Mouse (Mus musculus) liver, embryonic 15.5 days (tissue): ENCODE data around the gene Synj1. TPM values are rescaled to one million over a fixed set of nuclear protein-coding genes. Genes with fewer than 3 reads are reported as not detected.

Source experiments
- ATAC-seq: fragments of 200-750 bp; cut with Nextera tagmentation; 2 replicates; pipeline ENCODE4 v1.8.0; 2017; ENCODE audit warnings: moderate number of reproducible peaks, mild to moderate bottlenecking, moderate library complexity; ENCODE audit not compliant: insufficient read depth
- H3K27ac ChIP-seq: fragments of 300-500 bp; sonication (generic); replicated peaks from 2 replicates; pipeline ENCODE4 v1.5.1; 2015; ENCODE audit warnings: mild to moderate bottlenecking, inconsistent platforms
- H3K27me3 ChIP-seq: fragments of 300-500 bp; sonication (generic); 2 replicates; pipeline ENCODE4 v1.6.1; 2015; ENCODE audit warnings: mild to moderate bottlenecking, inconsistent platforms
- H3K36me3 ChIP-seq: fragments of 300-500 bp; sonication (generic); replicated peaks from 2 replicates; pipeline ENCODE4 v1.6.1; 2015; ENCODE audit warnings: moderate library complexity, mild to moderate bottlenecking, inconsistent platforms
- H3K4me1 ChIP-seq: fragments of 300-500 bp; sonication (generic); replicated peaks from 2 replicates; pipeline ENCODE4 v1.6.1; 2015; ENCODE audit warnings: inconsistent platforms
- H3K4me2 ChIP-seq: fragments of 300-500 bp; sonication (generic); 2 replicates; pipeline ENCODE4 v1.6.1; 2015; ENCODE audit warnings: moderate library complexity, mild to moderate bottlenecking, inconsistent platforms
- H3K4me3 ChIP-seq: fragments of 300-500 bp; sonication (generic); replicated peaks from 2 replicates; pipeline ENCODE4 v1.5.1; 2015; ENCODE audit warnings: mild to moderate bottlenecking, inconsistent platforms
- H3K9ac ChIP-seq: fragments of 300-500 bp; sonication (generic); 2 replicates; pipeline ENCODE4 v1.6.1; 2015; ENCODE audit warnings: moderate library complexity, mild to moderate bottlenecking, inconsistent platforms
- H3K9me3 ChIP-seq: fragments of 300-500 bp; sonication (generic); replicated peaks from 2 replicates; pipeline ENCODE4 v1.6.1; 2016; ENCODE audit warnings: inconsistent platforms
- WGBS: fragments of 180-500 bp; shearing (Covaris S2); methylation state at CpG from one replicate; pipeline ENCODE4 v1.1.7; 2015; ENCODE audit warnings: mixed read lengths; ENCODE audit not compliant: insufficient replicate concordance; 5-methylcytosine and 5-hydroxymethylcytosine counted together
- polyA plus RNA-seq: library from polyadenylated mRNA; unstranded; fragments of >200 nt; fragmentation: Nextera tagmentation; extraction: Ambion mirVana; gene quantifications from 2 replicates; pipeline ENCODE4 v1.2.1, GENCODE M21; 2015

The Synj1 gene
- polyA plus RNA-seq, 1 experiment from 2014 or later = 19.5 TPM

GRCm38 (mm10) chr16:90911766-90912165 is 99.3 kb downstream of the Synj1 start:
- Histone ChIP-seq H3K4me2 (no peak overlapping the region), H3K27ac (no peak overlapping the region), H3K4me1 (no peaks in the 10 kb centered on the region), H3K9ac (no peak overlapping the region), H3K4me3 (no peak overlapping the region), H3K27me3 (peaks cover 14% of the 10 kb centered on the region), H3K9me3 (no peaks in the 10 kb centered on the region), H3K36me3 (no peaks in the 10 kb centered on the region)
- ATAC-seq = no peak
- 77% methylated on average over 13 of the region's 13 CpGs for WGBS

- Histone ChIP-seq H3K4me2 (no peak overlapping the region), H3K36me3 (no peaks in the 10 kb centered on the region), H3K4me3 (no peak overlapping the region), H3K27ac (no peak overlapping the region), H3K4me1 (no peaks in the 10 kb centered on the region), H3K27me3 (peaks cover 10% of the 10 kb centered on the region), H3K9me3 (no peaks in the 10 kb centered on the region), H3K9ac (no peak overlapping the region)
- 57% methylated on average over 17 of the region's 17 CpGs for WGBS
- ATAC-seq = no peak
Observed at GRCm38 (mm10) chr16:90910855-90911533, 100.1 kb downstream of the Synj1 start.

GRCm38 (mm10) chr16:90907250-90907649 is 103.9 kb downstream of the Synj1 start:
- Histone ChIP-seq H3K27ac (no peak overlapping the region), H3K36me3 (no peaks in the 10 kb centered on the region), H3K4me3 (no peak overlapping the region), H3K27me3 (peaks cover 12% of the 10 kb centered on the region; the same call in 1 of the 2 replicates), H3K4me1 (no peaks in the 10 kb centered on the region), H3K9ac (no peak overlapping the region), H3K9me3 (no peaks in the 10 kb centered on the region), H3K4me2 (no peak overlapping the region)
- no peak for ATAC-seq
- WGBS = 36% methylated on average over 7 of the region's 7 CpGs

GRCm38 (mm10) chr16:90903300-90903699 is 107.8 kb downstream of the Synj1 start:
- Histone ChIP-seq H3K4me2 (no peak overlapping the region), H3K4me3 (no peak overlapping the region), H3K36me3 (no peaks in the 10 kb centered on the region), H3K9ac (no peak overlapping the region), H3K4me1 (no peaks in the 10 kb centered on the region), H3K9me3 (no peaks in the 10 kb centered on the region), H3K27me3 (peaks cover 16% of the 10 kb centered on the region), H3K27ac (no peak overlapping the region)
- WGBS = 35% methylated on average over 5 of the region's 5 CpGs
- no peak for ATAC-seq

GRCm38 (mm10) chr16:90901364-90901763 is 109.7 kb downstream of the Synj1 start:
- Histone ChIP-seq H3K36me3 (no peaks in the 10 kb centered on the region), H3K4me3 (no peak overlapping the region), H3K27ac (no peak overlapping the region), H3K9me3 (no peaks in the 10 kb centered on the region), H3K4me1 (no peaks in the 10 kb centered on the region), H3K4me2 (no peak overlapping the region), H3K9ac (no peak overlapping the region), H3K27me3 (peaks cover 16% of the 10 kb centered on the region)
- ATAC-seq = no peak
- 40% methylated on average over 4 of the region's 4 CpGs for WGBS

GRCm38 (mm10) chr16:90899498-90899897 is 111.6 kb downstream of the Synj1 start:
- no peak overlapping the region for H3K4me3 ChIP-seq
- ATAC-seq = no peak
- H3K4me2 ChIP-seq = no peak overlapping the region
- 59% methylated on average over 12 of the region's 12 CpGs for WGBS
- H3K9ac ChIP-seq = no peak overlapping the region
- no peak overlapping the region for H3K27ac ChIP-seq
- H3K36me3 ChIP-seq = no peaks in the 10 kb centered on the region
- H3K4me1 ChIP-seq = no peaks in the 10 kb centered on the region
- H3K9me3 ChIP-seq = no peaks in the 10 kb centered on the region
- H3K27me3 ChIP-seq = peaks cover 16% of the 10 kb centered on the region

- no peak overlapping the region for H3K9ac ChIP-seq
- no peak for ATAC-seq
- no peak overlapping the region for H3K4me2 ChIP-seq
- peaks cover 4% of the 10 kb centered on the region; the same call in 1 of the 2 replicates for H3K27me3 ChIP-seq
- no peaks in the 10 kb centered on the region for H3K4me1 ChIP-seq
- H3K36me3 ChIP-seq = no peaks in the 10 kb centered on the region
- no peak overlapping the region for H3K27ac ChIP-seq
- H3K4me3 ChIP-seq = no peak overlapping the region
- no peaks in the 10 kb centered on the region for H3K9me3 ChIP-seq
- 68% methylated on average over 3 of the region's 3 CpGs for WGBS
Observed at GRCm38 (mm10) chr16:90897651-90898050, 113.5 kb downstream of the Synj1 start.

GRCm38 (mm10) chr16:90893792-90894191 is 117.3 kb downstream of the Synj1 start:
- Histone ChIP-seq H3K27ac (no peak overlapping the region), H3K4me3 (no peak overlapping the region), H3K27me3 (0 out of 2 replicates have a peak, but pooled peaks cover 3% of the 10 kb centered on the region), H3K9me3 (no peaks in the 10 kb centered on the region), H3K4me1 (no peaks in the 10 kb centered on the region), H3K36me3 (no peaks in the 10 kb centered on the region), H3K9ac (no peak overlapping the region), H3K4me2 (no peak overlapping the region)
- ATAC-seq = no peak
- WGBS = 53% methylated on average over 9 of the region's 9 CpGs

GRCm38 (mm10) chr16:90893019-90893418 is 118.1 kb downstream of the Synj1 start:
- Histone ChIP-seq H3K27me3 (0 out of 2 replicates have a peak, but pooled peaks cover 3% of the 10 kb centered on the region), H3K36me3 (no peaks in the 10 kb centered on the region), H3K4me3 (no peak overlapping the region), H3K27ac (no peak overlapping the region), H3K9me3 (no peaks in the 10 kb centered on the region), H3K9ac (no peak overlapping the region), H3K4me2 (no peak overlapping the region), H3K4me1 (no peaks in the 10 kb centered on the region)
- ATAC-seq = no peak
- WGBS = 73% methylated on average over 7 of the region's 7 CpGs

- no peak overlapping the region for H3K4me2 ChIP-seq
- no peak for ATAC-seq
Observed at GRCm38 (mm10) chr16:90892081-90892480, 119.0 kb downstream of the Synj1 start.

GRCm38 (mm10) chr16:90891601-90892000 is 119.5 kb downstream of the Synj1 start:
- WGBS = 58% methylated on average over 14 of the region's 14 CpGs

More at GRCm38 (mm10) chr16:90892081-90892480, 119.0 kb downstream of the Synj1 start:
- H3K27me3 ChIP-seq = 0 out of 2 replicates have a peak, but pooled peaks cover 3% of the 10 kb centered on the region
- 53% methylated on average over 8 of the region's 8 CpGs for WGBS
- no peak overlapping the region for H3K27ac ChIP-seq
- H3K9me3 ChIP-seq = no peaks in the 10 kb centered on the region
- H3K4me3 ChIP-seq = no peak overlapping the region
- no peaks in the 10 kb centered on the region for H3K4me1 ChIP-seq
- no peaks in the 10 kb centered on the region for H3K36me3 ChIP-seq
- H3K9ac ChIP-seq = no peak overlapping the region

GRCm38 (mm10) chr16:90890683-90891082 is 120.4 kb downstream of the Synj1 start:
- Histone ChIP-seq H3K27me3 (0 out of 2 replicates have a peak, but pooled peaks cover 6% of the 10 kb centered on the region), H3K4me1 (no peaks in the 10 kb centered on the region), H3K9me3 (no peaks in the 10 kb centered on the region), H3K9ac (no peak overlapping the region), H3K4me3 (no peak overlapping the region), H3K4me2 (no peak overlapping the region), H3K36me3 (no peaks in the 10 kb centered on the region), H3K27ac (no peak overlapping the region)
- WGBS = 72% methylated on average over 9 of the region's 9 CpGs
- no peak for ATAC-seq

More at GRCm38 (mm10) chr16:90891601-90892000, 119.5 kb downstream of the Synj1 start:
- Histone ChIP-seq H3K27me3 (0 out of 2 replicates have a peak, but pooled peaks cover 3% of the 10 kb centered on the region), H3K27ac (no peak overlapping the region), H3K9me3 (no peaks in the 10 kb centered on the region), H3K4me2 (no peak overlapping the region), H3K4me1 (no peaks in the 10 kb centered on the region), H3K4me3 (no peak overlapping the region), H3K36me3 (no peaks in the 10 kb centered on the region), H3K9ac (no peak overlapping the region)
- ATAC-seq = no peak
